Mouse (Mus musculus): ENCODE data around the gene Ninl. TPM values are rescaled to one million over a fixed set of nuclear protein-coding genes. Genes with fewer than 3 reads are reported as not detected.

The Ninl gene
- total and polyA plus RNA-seq, 3 experiments, result 0.78 to 1.5 (median 1.4) TPM

GRCm38 (mm10) chr2:150894617-150895267 lies 144.4 kb downstream of the Ninl start:
- intact Hi-C loops (cut with DNase I), result no loop called here
- WGBS, result 85% methylated on average over 2 of the region's 2 CpGs
- no peaks in the 10 kb centered on the region; the same call in 1 of the 2 replicates for H3K4me1 ChIP-seq (ENCODE audit: control insufficient read depth, insufficient read depth, low read length)
- no peak for DNase-seq
- no peaks in the 10 kb centered on the region for H3K27me3 ChIP-seq (ENCODE audit: control insufficient read depth, insufficient read depth, low read length)
- no peak for TF ChIP-seq POLR2A (IDR thresholded peaks at IDR 0.05; ENCODE audit: insufficient read depth, low read depth, low read length)
- no peak for TF ChIP-seq CTCF (IDR thresholded peaks at IDR 0.05)
- no peak for TF ChIP-seq EP300 (IDR thresholded peaks at IDR 0.05; ENCODE audit: insufficient read depth, low read depth, low read length)
- no peaks in the 10 kb centered on the region for H3K79me2 ChIP-seq (replicated peaks; ENCODE audit: control insufficient read depth, insufficient read depth, low read length)
- no peaks in the 10 kb centered on the region for H3K36me3 ChIP-seq (ENCODE audit: control insufficient read depth, insufficient read depth, low read length)
- H3K27ac ChIP-seq, result no peak overlapping the region
- H3K4me3 ChIP-seq, result no peak overlapping the region
- H3K9ac ChIP-seq (ENCODE audit: low read depth, low read length), result no peak overlapping the region

GRCm38 (mm10) chr2:150887370-150887769 lies 151.8 kb downstream of the Ninl start:
- DNase-seq, result no peak
- Histone ChIP-seq H3K36me3 (ENCODE audit: control insufficient read depth, insufficient read depth, low read length) (no peaks in the 10 kb centered on the region), H3K27me3 (ENCODE audit: control insufficient read depth, insufficient read depth, low read length) (no peaks in the 10 kb centered on the region), H3K27ac (no peak overlapping the region), H3K4me1 (ENCODE audit: control insufficient read depth, insufficient read depth, low read length) (no peaks in the 10 kb centered on the region; the same call in 1 of the 2 replicates), H3K9ac (ENCODE audit: low read depth, low read length) (no peak overlapping the region), H3K4me3 (no peak overlapping the region), H3K79me2 (replicated peaks; ENCODE audit: control insufficient read depth, insufficient read depth, low read length) (0 out of 2 replicates have a peak, but pooled peaks cover 1% of the 10 kb centered on the region)
- 48% methylated on average over 2 of the region's 2 CpGs for WGBS
- intact Hi-C loops (cut with DNase I), result no loop called here
- no peak for TF ChIP-seq CTCF (IDR thresholded peaks at IDR 0.05)

- no peaks in the 10 kb centered on the region for H3K27me3 ChIP-seq (ENCODE audit: control insufficient read depth, insufficient read depth, low read length)
Measured at GRCm38 (mm10) chr2:150886315-150886714, 152.9 kb downstream of the Ninl start.

GRCm38 (mm10) chr2:150885814-150886213 lies 153.4 kb downstream of the Ninl start:
- Histone ChIP-seq H3K9ac (ENCODE audit: low read depth, low read length) (no peak overlapping the region), H3K27me3 (ENCODE audit: control insufficient read depth, insufficient read depth, low read length) (no peaks in the 10 kb centered on the region), H3K79me2 (replicated peaks; ENCODE audit: control insufficient read depth, insufficient read depth, low read length) (0 out of 2 replicates have a peak, but pooled peaks cover 1% of the 10 kb centered on the region), H3K4me1 (ENCODE audit: control insufficient read depth, insufficient read depth, low read length) (no peaks in the 10 kb centered on the region; the same call in 1 of the 2 replicates), H3K27ac (no peak overlapping the region), H3K36me3 (ENCODE audit: control insufficient read depth, insufficient read depth, low read length) (no peaks in the 10 kb centered on the region), H3K4me3 (no peak overlapping the region)
- intact Hi-C loops (cut with DNase I), result no loop called here
- no peak for DNase-seq
- TF ChIP-seq EP300 (IDR thresholded peaks at IDR 0.05; ENCODE audit: insufficient read depth, low read depth, low read length) (no peak), CTCF (IDR thresholded peaks at IDR 0.05) (no peak), POLR2A (IDR thresholded peaks at IDR 0.05; ENCODE audit: insufficient read depth, low read depth, low read length) (no peak)
- WGBS, result 88% methylated on average over 1 of the region's 1 CpGs

More at GRCm38 (mm10) chr2:150886315-150886714, 152.9 kb downstream of the Ninl start:
- H3K36me3 ChIP-seq (ENCODE audit: control insufficient read depth, insufficient read depth, low read length), result no peaks in the 10 kb centered on the region
- DNase-seq, result no peak
- no peak overlapping the region for H3K27ac ChIP-seq
- TF ChIP-seq POLR2A (IDR thresholded peaks at IDR 0.05; ENCODE audit: insufficient read depth, low read depth, low read length) (no peak), CTCF (IDR thresholded peaks at IDR 0.05) (no peak), EP300 (IDR thresholded peaks at IDR 0.05; ENCODE audit: insufficient read depth, low read depth, low read length) (no peak)
- no peak overlapping the region for H3K4me3 ChIP-seq
- intact Hi-C loops (cut with DNase I), result no loop called here
- H3K9ac ChIP-seq (ENCODE audit: low read depth, low read length), result no peak overlapping the region
- 0 out of 2 replicates have a peak, but pooled peaks cover 1% of the 10 kb centered on the region for H3K79me2 ChIP-seq (replicated peaks; ENCODE audit: control insufficient read depth, insufficient read depth, low read length)
- no peaks in the 10 kb centered on the region; the same call in 1 of the 2 replicates for H3K4me1 ChIP-seq (ENCODE audit: control insufficient read depth, insufficient read depth, low read length)

- TF ChIP-seq EP300 (IDR thresholded peaks at IDR 0.05; ENCODE audit: insufficient read depth, low read depth, low read length), result no peak
- no peak for TF ChIP-seq CTCF (IDR thresholded peaks at IDR 0.05)
- no peak for TF ChIP-seq POLR2A (IDR thresholded peaks at IDR 0.05; ENCODE audit: insufficient read depth, low read depth, low read length)
- H3K36me3 ChIP-seq (ENCODE audit: control insufficient read depth, insufficient read depth, low read length), result no peaks in the 10 kb centered on the region
Measured at GRCm38 (mm10) chr2:150884779-150885110, 154.4 kb downstream of the Ninl start.

More at GRCm38 (mm10) chr2:150884779-150885110, 154.4 kb downstream of the Ninl start:
- intact Hi-C loops (cut with DNase I), result no loop called here
- H3K27ac ChIP-seq, result no peak overlapping the region
- 0 out of 2 replicates have a peak, but pooled peaks cover 1% of the 10 kb centered on the region for H3K79me2 ChIP-seq (replicated peaks; ENCODE audit: control insufficient read depth, insufficient read depth, low read length)
- H3K4me1 ChIP-seq (ENCODE audit: control insufficient read depth, insufficient read depth, low read length), result no peaks in the 10 kb centered on the region
- no peaks in the 10 kb centered on the region for H3K27me3 ChIP-seq (ENCODE audit: control insufficient read depth, insufficient read depth, low read length)
- DNase-seq, result no peak
- H3K9ac ChIP-seq (ENCODE audit: low read depth, low read length), result no peak overlapping the region
- 100% methylated on average over 1 of the region's 1 CpGs for WGBS
- H3K4me3 ChIP-seq, result no peak overlapping the region

Other genes starting within 250 kb of the Ninl start
- 10 to 100 TPM; 47.7 to 51.2 TPM for gene Abhd12, start 134.6 kb downstream of the Ninl start, total RNA-seq (2021)
- 37.6 and 53.7 TPM in 2 replicates for gene Abhd12, start 134.6 kb downstream of the Ninl start, polyA plus RNA-seq (2012; rRNA removed)
- gene Gins1, start 134.0 kb downstream of the Ninl start, total RNA-seq (2021), result 1 to 10 TPM; 3.3 to 5.5 TPM
- 1.8 and 2.1 TPM in 2 replicates for gene Gins1, start 134.0 kb downstream of the Ninl start, polyA plus RNA-seq (2012; rRNA removed)
- gene Nanp, start within 50 bp of the Ninl start, total RNA-seq (2021), result 1 to 10 TPM; 1.3 to 1.5 TPM
- 0.70 and 1.3 TPM in 2 replicates for gene Nanp, start within 50 bp of the Ninl start, polyA plus RNA-seq (2012; rRNA removed)
- not detected for gene Gm14151, start 53.0 kb upstream of the Ninl start, total RNA-seq (2021)
- gene Gm14151, start 53.0 kb upstream of the Ninl start, polyA plus RNA-seq (2012; rRNA removed), result not detected in 2 replicates
- not detected for gene Gm14147, start 58.9 kb upstream of the Ninl start, total RNA-seq (2021)
- 0.08 TPM in 1 of 2 replicates, not detected in the other for gene Gm14147, start 58.9 kb upstream of the Ninl start, polyA plus RNA-seq (2012; rRNA removed)